Mouse (Mus musculus): ENCODE data around the gene Coq5.

DNA sequence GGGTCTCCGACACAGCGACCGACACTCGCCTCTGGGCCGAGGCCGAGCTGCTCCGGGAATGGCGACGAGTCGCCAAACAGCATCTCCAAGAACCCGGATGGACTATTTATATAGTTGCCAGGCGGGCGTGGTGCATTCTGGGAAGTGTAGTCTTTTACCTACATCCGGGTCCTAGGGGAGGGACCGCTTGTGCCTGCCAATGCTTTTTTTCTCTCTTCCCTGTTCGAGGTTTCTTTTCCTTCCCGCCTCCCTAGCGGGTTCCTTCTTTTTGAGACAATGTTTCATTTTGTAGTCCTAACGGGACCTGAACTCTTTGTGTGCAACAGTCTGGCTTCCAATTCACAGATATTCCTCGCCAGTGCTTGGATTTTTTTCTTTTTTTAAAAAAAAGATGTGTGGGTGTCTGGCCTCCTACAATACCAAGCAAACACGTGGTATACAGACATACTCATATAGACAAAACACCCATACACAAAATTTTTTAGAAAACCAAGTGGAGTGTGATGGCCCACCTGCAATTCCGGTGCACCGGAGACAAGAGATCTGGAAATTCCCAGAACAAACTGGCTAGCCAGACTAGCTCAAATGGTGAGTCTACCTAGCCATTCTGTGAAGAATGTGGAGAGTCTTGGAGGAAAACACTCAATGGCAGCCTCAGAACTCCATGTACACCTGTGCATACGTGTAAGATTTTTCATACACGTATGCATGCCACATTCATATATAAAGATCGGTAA, 6.5 kb upstream of the Coq5 start, which contains the start of gene Rnf10:
- TF ChIP-seq CTCF (IDR thresholded peaks at IDR 0.05) (no peak), EP300 (IDR thresholded peaks at IDR 0.05) (no peak)

All from lung, postnatal 0 days (tissue).